Mouse (Mus musculus): ENCODE measurements around the gene Msrb1. TPM values are rescaled to one million over a fixed set of nuclear protein-coding genes. Genes with fewer than 3 reads are reported as not detected.

Gene Msrb1
- 17.3 and 18.2 TPM in 2 replicates for polyA plus RNA-seq (2016; fragmentation: Nextera tagmentation; extraction: Ambion mirVana)

DNA sequence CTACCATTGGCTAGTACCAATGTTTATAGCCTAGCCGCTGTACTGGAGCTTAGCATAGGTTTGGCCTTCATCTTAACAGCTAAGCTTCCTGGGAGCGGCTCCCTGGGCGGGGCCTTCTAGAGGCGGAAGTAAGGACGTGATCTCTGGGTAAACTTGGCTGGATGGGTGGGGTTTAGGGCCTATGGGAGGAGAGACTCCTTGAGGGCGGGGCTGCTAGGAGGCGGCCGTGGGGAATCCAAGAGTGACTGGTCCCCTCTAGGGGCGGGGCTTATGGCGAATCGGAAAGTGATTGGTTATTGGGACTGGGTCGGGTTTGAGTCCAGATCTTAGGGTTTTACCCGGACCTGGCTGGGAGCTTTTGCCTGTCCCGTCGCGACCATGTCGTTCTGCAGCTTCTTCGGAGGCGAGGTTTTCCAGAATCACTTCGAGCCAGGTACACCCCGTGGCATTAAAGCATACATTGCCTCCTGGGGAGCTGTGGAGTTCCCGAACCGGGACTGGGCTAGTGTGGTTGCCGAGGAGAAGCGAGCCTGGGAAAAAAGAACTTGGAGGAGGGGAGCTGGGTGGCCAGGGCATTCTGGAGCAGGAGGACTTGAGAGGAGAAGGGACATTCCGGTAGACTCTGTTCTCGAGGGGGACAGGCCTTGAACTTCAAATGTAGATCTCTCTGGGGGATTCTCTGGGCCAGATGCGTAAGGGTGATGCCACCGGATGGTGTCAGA lies at the start of gene Msrb1:
Gene Msrb1, plus strand, starts transcription at position 313 of the 722 bp plus-strand sequence.
- peak; percentile 96 for ATAC-seq (ENCODE audit: insufficient number of reproducible peaks, low FRiP score)
- Histone ChIP-seq H3K27me3 (replicated peaks) (no peaks in the 10 kb centered on the region), H3K27ac (ENCODE audit: poor library complexity, severe bottlenecking) (peak within 1 kb of the TSS; percentile 51; the same call in 1 of the 2 replicates), H3K4me3 (peak within 1 kb of the TSS; percentile 69), H3K4me2 (peak within 1 kb of the TSS; percentile 79), H3K9ac (peak within 1 kb of the TSS; percentile 82), H3K4me1 (replicated peaks) (peaks cover 30% of the 10 kb centered on the region), H3K36me3 (peaks cover 13% of the 10 kb centered on the region; the same call in 1 of the 2 replicates), H3K9me3 (replicated peaks) (no peaks in the 10 kb centered on the region)
- WGBS: under 1% methylated on average over 29 of the region's 29 CpGs

DNA sequence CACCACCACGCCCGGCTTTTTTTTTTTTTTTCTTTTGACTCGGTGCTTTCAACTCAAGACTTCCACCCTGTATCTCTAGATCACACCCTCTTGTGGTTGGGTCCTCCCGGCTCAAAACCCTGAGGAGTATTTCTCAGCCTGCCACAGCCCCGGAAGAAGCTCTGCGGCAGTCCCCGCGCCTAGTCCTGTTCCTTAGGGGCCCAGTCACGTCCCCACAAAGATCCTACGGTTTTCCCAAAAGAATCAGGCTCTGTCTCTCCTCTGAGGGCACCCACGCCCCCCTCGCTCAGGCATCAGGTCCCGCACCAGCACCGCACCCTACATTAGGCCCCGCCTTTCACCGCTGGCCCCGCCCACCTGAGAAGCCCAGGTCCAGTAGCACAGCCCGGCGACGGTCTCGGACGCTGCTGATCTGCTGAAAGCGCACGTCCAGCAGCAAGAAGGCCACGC lies 49.3 kb upstream of the Msrb1 start:
- Histone ChIP-seq H3K4me1 (replicated peaks) (peaks cover 22% of the 10 kb centered on the region), H3K27me3 (replicated peaks) (peaks cover 59% of the 10 kb centered on the region), H3K4me2 (peak overlapping the region; percentile 61), H3K27ac (ENCODE audit: poor library complexity, severe bottlenecking) (no peak overlapping the region), H3K9ac (peak overlapping the region; percentile 30; the same call in 1 of the 2 replicates), H3K9me3 (replicated peaks) (no peaks in the 10 kb centered on the region), H3K36me3 (peaks cover 6% of the 10 kb centered on the region), H3K4me3 (peak overlapping the region; percentile 36)
- 2% methylated on average over 25 of the region's 25 CpGs for WGBS
- peak; percentile 67 for ATAC-seq (ENCODE audit: insufficient number of reproducible peaks, low FRiP score)

DNA sequence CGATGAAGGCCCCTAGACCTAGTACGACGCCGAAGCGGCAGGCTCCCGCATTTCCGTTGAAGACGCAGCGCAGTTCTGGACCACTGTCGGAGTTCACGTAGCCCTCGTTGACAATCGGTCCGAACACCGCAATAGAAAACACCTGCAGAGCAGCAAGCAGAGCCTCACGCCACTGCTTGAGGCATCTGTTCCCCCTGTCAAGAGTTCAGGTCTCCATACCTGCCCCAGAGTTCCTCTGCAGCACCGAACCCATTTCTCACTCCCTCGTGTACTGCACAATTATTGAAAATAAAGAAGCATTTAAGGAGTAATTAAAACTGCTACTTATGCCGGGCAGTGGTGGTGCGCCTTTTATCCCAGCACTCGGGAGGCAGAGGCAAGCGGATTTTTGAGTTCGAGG lies 48.8 kb upstream of the Msrb1 start:
- H3K4me3 ChIP-seq: peak overlapping the region; percentile 36

DNA sequence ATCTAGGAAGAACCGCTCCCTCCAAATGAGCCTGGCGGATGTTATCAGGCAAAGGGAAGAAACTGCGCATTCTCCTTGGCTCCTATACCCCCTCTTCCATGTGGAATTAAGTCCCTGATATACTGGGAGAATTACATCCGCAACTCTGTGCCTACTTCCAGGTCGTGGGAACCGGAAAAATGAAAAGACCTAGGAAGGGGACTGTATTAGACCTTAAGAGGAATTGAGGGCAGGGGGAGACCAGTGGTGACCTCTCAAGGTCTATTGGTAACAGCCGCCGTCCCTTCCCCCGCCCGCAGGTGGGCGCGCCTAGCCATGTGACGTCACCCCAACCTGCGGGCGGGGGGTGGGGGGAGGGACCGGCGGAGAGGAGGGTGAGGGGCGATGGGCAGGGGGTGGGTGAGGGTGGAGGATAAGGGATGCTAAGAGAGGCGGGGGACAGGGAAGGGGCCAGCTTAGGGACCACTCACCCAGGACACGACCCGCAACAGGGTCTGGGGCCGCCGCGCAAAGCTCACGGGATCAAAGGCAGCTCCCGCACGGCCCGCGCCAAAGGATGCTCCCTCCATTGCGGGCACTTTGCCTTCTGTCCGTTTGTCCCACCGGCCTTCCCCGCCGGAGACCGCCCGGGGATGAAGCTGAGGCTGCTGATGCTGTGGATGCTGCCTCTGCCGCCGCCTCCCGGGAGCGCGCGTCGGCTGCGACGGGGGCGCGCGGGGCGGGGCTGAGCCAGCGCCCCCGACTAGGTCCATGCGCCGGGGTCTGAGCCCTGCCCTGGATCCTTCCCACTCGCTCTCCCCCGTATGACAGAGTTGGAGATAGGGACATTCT lies 47.0 kb upstream of the Msrb1 start, which contains the start of gene Syngr3:
Gene Syngr3, minus strand, starts transcription at position 705 of the 831 bp plus-strand sequence.
- H3K9me3 ChIP-seq (replicated peaks): no peaks in the 10 kb centered on the region
- H3K36me3 ChIP-seq: peaks cover 14% of the 10 kb centered on the region
- H3K4me2 ChIP-seq: peak within 1 kb of the TSS; percentile 86
- under 1% methylated on average over 41 of the region's 55 CpGs for WGBS
- peak within 1 kb of the TSS; percentile 64 for H3K9ac ChIP-seq
- peak within 1 kb of the TSS; percentile 57 for H3K4me3 ChIP-seq
- H3K4me1 ChIP-seq (replicated peaks): peaks cover 22% of the 10 kb centered on the region
- ATAC-seq (ENCODE audit: insufficient number of reproducible peaks, low FRiP score): no peak
- peaks cover 66% of the 10 kb centered on the region for H3K27me3 ChIP-seq (replicated peaks)
- no peak within 1 kb of the TSS for H3K27ac ChIP-seq (ENCODE audit: poor library complexity, severe bottlenecking)

More for the DNA sequence above, 48.8 kb upstream of the Msrb1 start:
- H3K36me3 ChIP-seq: peaks cover 6% of the 10 kb centered on the region
- H3K9me3 ChIP-seq (replicated peaks): no peaks in the 10 kb centered on the region
- peak overlapping the region; percentile 61 for H3K4me2 ChIP-seq
- no peak for ATAC-seq (ENCODE audit: insufficient number of reproducible peaks, low FRiP score)
- H3K4me1 ChIP-seq (replicated peaks): peaks cover 22% of the 10 kb centered on the region
- H3K9ac ChIP-seq: 0 out of 2 replicates have a peak overlapping the region, but pooled peaks have one; percentile 30
- no peak overlapping the region for H3K27ac ChIP-seq (ENCODE audit: poor library complexity, severe bottlenecking)
- H3K27me3 ChIP-seq (replicated peaks): peaks cover 63% of the 10 kb centered on the region
- 19% methylated on average over 23 of the region's 23 CpGs for WGBS

DNA sequence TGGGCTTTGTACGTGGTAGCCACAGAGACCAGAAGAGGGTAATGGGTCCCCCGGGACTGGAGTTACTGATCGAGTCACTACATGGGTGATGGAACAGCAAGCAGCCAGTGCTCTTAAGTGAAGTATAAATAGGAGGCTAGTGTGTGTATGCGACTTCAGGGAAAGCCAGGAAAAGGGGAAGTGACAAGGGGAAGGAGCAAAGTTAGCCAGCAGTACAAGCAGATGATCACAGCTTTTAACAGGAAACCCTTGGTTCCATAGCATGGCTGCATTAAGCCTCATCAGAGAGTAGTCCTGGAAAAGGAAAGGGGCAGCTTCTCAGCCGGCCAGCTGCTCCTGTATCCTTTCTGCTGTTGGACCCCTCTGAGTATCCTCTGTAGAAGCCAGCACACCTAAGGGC lies 44.1 kb upstream of the Msrb1 start:
- Histone ChIP-seq H3K9me3 (replicated peaks) (no peaks in the 10 kb centered on the region), H3K4me1 (replicated peaks) (peaks cover 28% of the 10 kb centered on the region), H3K4me3 (no peak overlapping the region), H3K27me3 (replicated peaks) (peaks cover 47% of the 10 kb centered on the region), H3K27ac (ENCODE audit: poor library complexity, severe bottlenecking) (no peak overlapping the region), H3K4me2 (no peak overlapping the region), H3K9ac (no peak overlapping the region), H3K36me3 (peaks cover 14% of the 10 kb centered on the region)
- no peak for ATAC-seq (ENCODE audit: insufficient number of reproducible peaks, low FRiP score)
- WGBS: 81% methylated on average over 5 of the region's 5 CpGs

DNA sequence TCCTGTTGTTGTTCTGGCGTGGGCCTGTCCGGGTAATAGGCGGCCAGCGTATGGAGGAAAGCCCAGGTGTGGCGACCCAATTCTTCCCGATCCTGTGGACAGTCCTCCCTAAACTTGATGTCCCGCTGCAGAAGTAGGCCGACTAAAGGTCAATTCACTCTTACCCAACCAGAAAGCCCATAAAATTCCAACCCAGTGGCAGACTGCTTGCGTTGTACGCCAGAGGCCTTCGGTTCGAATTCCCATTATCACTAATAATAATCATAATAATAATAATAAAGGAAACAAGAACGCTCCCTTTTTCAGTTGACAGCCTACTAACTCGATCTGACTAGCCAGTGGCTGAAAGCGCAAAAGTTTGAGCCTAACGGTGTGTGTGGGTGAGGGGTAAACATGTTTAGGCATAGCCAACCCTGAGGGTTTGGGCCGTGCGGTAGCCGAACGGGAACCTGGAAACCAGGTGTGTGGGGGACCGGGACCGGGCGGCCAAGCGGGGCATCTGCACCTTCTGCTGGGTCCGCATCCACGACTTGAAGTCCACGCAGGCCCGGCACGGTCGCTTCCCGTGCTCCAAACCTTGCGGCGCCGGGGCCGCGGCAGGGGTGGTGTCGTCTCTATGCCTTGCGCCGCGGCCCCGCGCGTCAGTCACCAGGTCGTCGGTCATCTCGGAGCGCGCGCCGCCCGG lies 41.0 kb upstream of the Msrb1 start:
- 10% methylated on average over 40 of the region's 51 CpGs for WGBS

DNA sequence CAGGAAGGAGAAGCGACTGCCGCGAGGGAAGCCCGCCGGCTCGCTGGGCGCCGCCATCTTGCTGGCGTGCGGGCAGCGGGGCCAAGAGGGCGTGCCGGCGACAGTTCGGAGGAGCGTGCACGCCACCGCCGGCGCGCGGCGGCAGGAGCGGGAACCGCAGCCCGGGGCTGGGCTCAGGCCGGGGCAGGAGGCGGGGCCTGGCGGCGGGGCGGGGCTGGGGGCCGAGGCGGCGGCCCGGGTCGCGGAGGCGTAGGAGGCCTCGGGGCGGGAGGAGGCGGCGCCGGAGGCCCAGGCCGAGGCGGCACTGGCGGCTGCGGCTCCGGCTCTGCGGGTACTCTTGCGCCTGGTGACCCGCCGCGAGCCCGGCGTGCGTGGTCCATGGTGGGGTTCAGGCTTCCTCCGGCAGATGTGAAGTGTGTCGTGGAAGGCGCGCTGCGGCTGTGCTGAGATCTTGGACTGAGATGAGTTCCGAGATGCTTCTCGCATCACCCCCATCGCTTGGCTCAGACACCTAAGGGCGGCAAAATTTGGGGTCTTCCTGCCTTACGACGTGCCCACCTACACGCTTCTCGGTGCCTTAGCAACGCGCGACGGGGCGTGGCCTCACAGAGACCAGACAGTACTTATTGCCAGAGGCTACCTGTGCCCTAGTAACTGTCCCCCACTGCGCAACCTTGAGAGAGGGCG lies 40.3 kb upstream of the Msrb1 start, which contains the start of the genes Gfer and Noxo1:
Gene Gfer, minus strand, starts transcription at position 146 of the 687 bp plus-strand sequence.
Gene Noxo1, plus strand, starts transcription at position 224 of the 687 bp plus-strand sequence.
- Histone ChIP-seq H3K9ac (peak within 1 kb of the TSS; percentile 92), H3K9me3 (replicated peaks) (no peaks in the 10 kb centered on the region), H3K27ac (ENCODE audit: poor library complexity, severe bottlenecking) (peak within 1 kb of the TSS; percentile 66), H3K4me3 (peak within 1 kb of the TSS; percentile 83), H3K4me2 (peak within 1 kb of the TSS; percentile 76), H3K27me3 (replicated peaks) (peaks cover 13% of the 10 kb centered on the region), H3K36me3 (peaks cover 31% of the 10 kb centered on the region), H3K4me1 (replicated peaks) (peaks cover 23% of the 10 kb centered on the region)
- peak; percentile 94 for ATAC-seq (ENCODE audit: insufficient number of reproducible peaks, low FRiP score)
- 1% methylated on average over 74 of the region's 76 CpGs for WGBS

More for the DNA sequence above, 41.0 kb upstream of the Msrb1 start:
- ATAC-seq (ENCODE audit: insufficient number of reproducible peaks, low FRiP score): peak; percentile 5; the same call in 1 of the 2 replicates
- Histone ChIP-seq H3K27me3 (replicated peaks) (peaks cover 20% of the 10 kb centered on the region), H3K36me3 (peaks cover 24% of the 10 kb centered on the region), H3K4me3 (peak overlapping the region; percentile 83), H3K27ac (ENCODE audit: poor library complexity, severe bottlenecking) (peak overlapping the region; percentile 66), H3K9ac (peak overlapping the region; percentile 92), H3K9me3 (replicated peaks) (no peaks in the 10 kb centered on the region), H3K4me2 (peak overlapping the region; percentile 76), H3K4me1 (replicated peaks) (peaks cover 23% of the 10 kb centered on the region)

DNA sequence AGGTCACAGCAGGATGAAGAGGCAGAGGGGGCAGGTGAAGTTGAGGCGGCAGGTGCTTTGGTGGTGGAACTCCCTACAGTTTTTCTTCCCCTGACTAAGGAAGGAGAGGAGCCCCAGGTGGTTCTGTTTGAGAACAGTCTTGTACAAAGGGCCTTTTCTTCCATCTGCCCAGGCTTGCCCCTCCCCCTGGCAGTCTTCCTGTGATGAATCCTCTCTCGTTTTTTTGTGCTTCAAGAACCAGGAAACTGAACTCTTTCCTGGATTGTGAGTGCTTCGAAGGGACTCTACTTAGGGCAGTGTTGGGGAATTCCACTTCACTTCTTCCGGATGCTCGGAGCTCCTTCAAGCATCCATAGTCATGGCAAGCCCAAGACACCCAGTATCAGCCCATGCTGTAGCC lies 38.5 kb upstream of the Msrb1 start:
- H3K9ac ChIP-seq: no peak overlapping the region
- peaks cover 39% of the 10 kb centered on the region for H3K36me3 ChIP-seq
- no peaks in the 10 kb centered on the region for H3K9me3 ChIP-seq (replicated peaks)
- no peak for ATAC-seq (ENCODE audit: insufficient number of reproducible peaks, low FRiP score)
- H3K4me3 ChIP-seq: no peak overlapping the region
- H3K27me3 ChIP-seq (replicated peaks): 0 out of 2 replicates have a peak, but pooled peaks cover 4% of the 10 kb centered on the region
- 18% methylated on average over 5 of the region's 5 CpGs for WGBS
- no peak overlapping the region for H3K4me2 ChIP-seq
- H3K4me1 ChIP-seq (replicated peaks): peaks cover 23% of the 10 kb centered on the region
- no peak overlapping the region for H3K27ac ChIP-seq (ENCODE audit: poor library complexity, severe bottlenecking)

DNA sequence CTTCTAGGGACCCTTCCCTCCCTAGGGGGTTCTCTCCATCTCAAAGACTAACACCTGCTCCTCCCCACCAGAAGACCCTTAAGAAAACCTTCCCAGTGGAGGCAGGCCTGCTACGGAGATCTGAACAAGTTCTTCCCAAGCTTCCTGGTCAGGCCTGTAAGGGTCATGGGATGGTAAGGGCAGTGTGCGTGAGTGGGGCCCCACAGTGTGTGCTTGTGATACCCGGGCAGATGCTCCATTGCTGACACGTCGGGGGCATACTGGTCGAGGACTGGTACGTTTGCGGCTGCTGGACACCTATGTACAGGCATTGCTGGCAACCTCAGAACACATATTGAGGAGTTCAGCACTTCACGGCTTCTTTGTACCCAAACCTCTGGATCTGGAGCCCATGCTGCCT lies 37.7 kb upstream of the Msrb1 start:
- ATAC-seq (ENCODE audit: insufficient number of reproducible peaks, low FRiP score): no peak
- peaks cover 23% of the 10 kb centered on the region for H3K4me1 ChIP-seq (replicated peaks)
- peaks cover 38% of the 10 kb centered on the region for H3K36me3 ChIP-seq
- H3K4me2 ChIP-seq: no peak overlapping the region
- no peak overlapping the region for H3K9ac ChIP-seq
- no peak overlapping the region for H3K27ac ChIP-seq (ENCODE audit: poor library complexity, severe bottlenecking)
- H3K4me3 ChIP-seq: no peak overlapping the region
- WGBS: 63% methylated on average over 9 of the region's 9 CpGs
- 0 out of 2 replicates have a peak, but pooled peaks cover 4% of the 10 kb centered on the region for H3K27me3 ChIP-seq (replicated peaks)
- no peaks in the 10 kb centered on the region for H3K9me3 ChIP-seq (replicated peaks)

DNA sequence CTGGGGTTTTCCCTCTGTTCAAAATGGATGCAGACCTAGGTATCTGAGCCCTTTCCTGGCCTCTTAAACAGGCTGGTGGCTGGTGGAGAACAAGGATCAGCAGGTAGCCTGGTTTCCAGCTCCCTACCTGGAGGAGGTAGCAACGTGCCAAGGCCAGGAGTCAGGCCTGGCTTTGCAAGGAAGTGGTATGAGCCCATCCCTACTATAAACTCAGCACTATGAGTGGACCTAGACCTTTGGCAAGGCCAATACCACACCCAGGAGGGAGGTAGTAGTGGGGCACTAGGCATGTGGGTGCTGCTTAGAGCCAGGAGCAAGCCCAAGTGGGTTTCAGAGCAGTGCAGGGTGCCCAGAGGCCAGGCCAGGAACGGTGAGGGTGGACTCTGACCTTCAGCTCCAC lies 37.0 kb upstream of the Msrb1 start:
- H3K27ac ChIP-seq (ENCODE audit: poor library complexity, severe bottlenecking): no peak overlapping the region
- H3K27me3 ChIP-seq (replicated peaks): 0 out of 2 replicates have a peak, but pooled peaks cover 4% of the 10 kb centered on the region
- ATAC-seq (ENCODE audit: insufficient number of reproducible peaks, low FRiP score): no peak
- H3K9me3 ChIP-seq (replicated peaks): no peaks in the 10 kb centered on the region
- WGBS: 78% methylated on average over 2 of the region's 2 CpGs
- H3K9ac ChIP-seq: no peak overlapping the region
- H3K4me2 ChIP-seq: no peak overlapping the region
- H3K4me1 ChIP-seq (replicated peaks): peaks cover 23% of the 10 kb centered on the region
- H3K36me3 ChIP-seq: peaks cover 45% of the 10 kb centered on the region
- H3K4me3 ChIP-seq: no peak overlapping the region

Data from heart, embryonic 12.5 days (tissue).